Mouse (Mus musculus): ENCODE results near the gene Gas7.

- TF ChIP-seq CTCF (IDR thresholded peaks at IDR 0.05; ENCODE audit: extremely low read depth, insufficient read length, insufficient replicate concordance, low read depth, low read length) (no peak), POLR2A (IDR thresholded peaks at IDR 0.05; ENCODE audit: low read depth, low read length) (no peak)
Measured at GRCm38 (mm10) chr11:67633620-67634229, 178.5 kb downstream of the Gas7 start.
